ENCODE assay signal across 24 mouse cellular contexts in genomic region chr16:26444843-26445242, GRCm38 (mm10). TPM values are rescaled to one million over a fixed set of nuclear protein-coding genes. Genes with fewer than 3 reads are reported as not detected.
"Had no signal": no experiment of that assay in that cellular context is flagged by ENCODE, and none has a peak within 500 bp of the region (broad histone marks: within the 10 kb centered on the region; RNA-seq: fewer than 3 reads in every experiment).

No protein-coding gene starts in this region.

- H3K9ac ChIP-seq: kidney, embryonic 15.5 days; liver, embryonic 13.5 days had no signal

- DNase-seq: kidney, adult 11 months; kidney, adult 8-10 months; kidney, postnatal 10 days; kidney, postnatal 36 days; layer of hippocampus, postnatal 36 days; liver, embryonic 13.5 days; midbrain, embryonic 14.5 days; thymus, adult 18-20 months; thymus, postnatal 36 days had no signal

- H3K9me3 ChIP-seq: kidney, embryonic 15.5 days; liver, embryonic 13.5 days had no signal

- H3K27me3 ChIP-seq: kidney, embryonic 15.5 days; liver, embryonic 13.5 days had no signal

- H3K27ac ChIP-seq: kidney, embryonic 15.5 days; left cerebral cortex, adult 2 months; liver, embryonic 13.5 days had no signal

- H3K36me3 ChIP-seq: kidney, embryonic 15.5 days; liver, embryonic 13.5 days had no signal

- H3K4me3 ChIP-seq: kidney, embryonic 15.5 days; left cerebral cortex, adult 2 months; liver, embryonic 13.5 days had no signal

- H3K4me2 ChIP-seq: kidney, embryonic 15.5 days; liver, embryonic 13.5 days; midbrain, embryonic 11.5 days had no signal

- H3K4me1 ChIP-seq: kidney, embryonic 15.5 days; liver, embryonic 13.5 days had no signal

RNA-seq across cellular contexts. Expression of gene Cldn16, which starts 18.1 kb away (rescaled TPM):
- polyA plus RNA-seq: limb, embryonic 11.5 days; limb, embryonic 14.5 days; liver, adult 2 months; liver, embryonic 13.5 days; liver, embryonic 16.5 days; lung, embryonic 16.5 days; midbrain, embryonic 11.5 days; midbrain, embryonic 14.5 days; midbrain, postnatal 0 days; neural tube, embryonic 11.5 days; neural tube, embryonic 14.5 days; small intestine, adult 2 months; spleen, adult 2 months; stomach, embryonic 16.5 days; testis, adult 2 months had no signal
